Mouse (Mus musculus) G1E (cell line): ENCODE data around the gene Ugcg.

Experiments
- CTCF ChIP-seq: IDR thresholded peaks from 2 replicates; pipeline ENCODE4 v1.5.1; 2012; ENCODE audit warnings: low read depth, low read length, inconsistent platforms, mixed read lengths
- TAL1 ChIP-seq: conservative IDR thresholded peaks from 2 replicates; pipeline ENCODE4 v1.6.1; 2012; ENCODE audit warnings: low read depth, low read length, inconsistent platforms, mixed read lengths

GRCm38 (mm10) chr4:59177566-59177965 is 11.5 kb upstream of the Ugcg start:
- no peak for TF ChIP-seq CTCF
- TF ChIP-seq TAL1 = no peak
